Mouse (Mus musculus) CH12.LX (cell line): ENCODE measurements around the gene Stambpl1. TPM values are rescaled to one million over a fixed set of nuclear protein-coding genes. Genes with fewer than 3 reads are reported as not detected.

Experiments
- DNase-seq: peaks from one replicate; pipeline ENCODE4 v3.0.0-alpha.2; 2013; ENCODE audit errors: extremely low read depth
- H3K27ac ChIP-seq: 2 replicates; pipeline ENCODE4 v1.5.1; 2012; ENCODE audit warnings: low read depth, mild to moderate bottlenecking, control low read depth, moderate library complexity; ENCODE audit not compliant: insufficient read depth
- H3K27me3 ChIP-seq: replicated peaks from 2 replicates; pipeline ENCODE3; 2012; ENCODE audit warnings: inconsistent platforms
- H3K36me3 ChIP-seq, 2 experiments: replicated peaks in 1 of 2; 2 replicates each; pipeline versions ENCODE3 to v1.6.1; 2012; ENCODE audit warnings: inconsistent platforms in 1 of 2, low read length in 1 of 2, mild to moderate bottlenecking in 1 of 2, mixed read lengths in 1 of 2, moderate library complexity in 1 of 2; ENCODE audit not compliant: control insufficient read depth in 1 of 2, insufficient read depth in 1 of 2
- H3K4me1 ChIP-seq, 2 experiments: 2 replicates each; pipeline ENCODE4 v1.6.1; 2012; ENCODE audit warnings: inconsistent platforms in 1 of 2, moderate library complexity in 1 of 2; ENCODE audit not compliant: insufficient read depth in 2 of 2, control insufficient read depth in 1 of 2
- H3K4me2 ChIP-seq: 2 replicates; pipeline ENCODE4 v1.6.1; 2012; ENCODE audit warnings: low read depth, mild to moderate bottlenecking, control low read depth; ENCODE audit not compliant: poor library complexity, insufficient read depth, severe bottlenecking
- H3K4me3 ChIP-seq, 3 experiments: fragments of 150-350 bp in 1 of 3; sonication (generic) in 1 of 3; replicated peaks in 1 of 3; 2 replicates each; pipeline versions ENCODE3 to v1.5.1; 2011 to 2012; ENCODE audit warnings: low read depth in 2 of 3, low read length in 2 of 3, mild to moderate bottlenecking in 2 of 3, moderate library complexity in 2 of 3, control low read depth in 1 of 3, improper control_type of control experiment in 1 of 3, inconsistent platforms in 1 of 3, mixed read lengths in 1 of 3; ENCODE audit not compliant: poor library complexity in 1 of 3
- H3K79me2 ChIP-seq: replicated peaks from 2 replicates; pipeline ENCODE4 v1.6.1; 2012; ENCODE audit warnings: mild to moderate bottlenecking, moderate library complexity; ENCODE audit not compliant: control insufficient read depth, poor library complexity, insufficient read depth, severe bottlenecking; ENCODE audit errors: extremely low read depth
- H3K9ac ChIP-seq: 2 replicates; pipeline ENCODE4 v1.6.1; 2012; ENCODE audit warnings: low read depth, mild to moderate bottlenecking, control low read depth, moderate library complexity; ENCODE audit not compliant: insufficient read depth
- H3K9me3 ChIP-seq: replicated peaks from 2 replicates; pipeline ENCODE3; 2012; ENCODE audit warnings: low read length, inconsistent platforms, mixed read lengths
- BHLHE40 ChIP-seq: IDR thresholded peaks from 2 replicates; pipeline ENCODE4 v1.6.1; 2011; ENCODE audit warnings: mild to moderate bottlenecking, low read depth, low read length, improper control_type of control experiment
- CHD1 ChIP-seq: IDR thresholded peaks from 2 replicates; pipeline ENCODE4 v1.6.1; 2012; ENCODE audit warnings: low read depth, low read length, improper control_type of control experiment, inconsistent platforms
- CTCF ChIP-seq, 2 experiments: IDR thresholded peaks in 1 of 2; conservative IDR thresholded peaks in 1 of 2; 2 replicates each; pipeline ENCODE4 v1.5.1; 2011 to 2012; ENCODE audit warnings: low read depth in 2 of 2, low read length in 2 of 2, improper control_type of control experiment in 1 of 2, inconsistent platforms in 1 of 2, mild to moderate bottlenecking in 1 of 2, moderate library complexity in 1 of 2
- ELF1 ChIP-seq: IDR thresholded peaks from 2 replicates; pipeline ENCODE4 v1.6.1; 2014; ENCODE audit warnings: low read depth, mild to moderate bottlenecking, inconsistent platforms, low read length, improper control_type of control experiment
- ETS1 ChIP-seq: conservative IDR thresholded peaks from 2 replicates; pipeline ENCODE4 v1.6.1; 2012; ENCODE audit warnings: low read depth, mild to moderate bottlenecking, inconsistent platforms, low read length, improper control_type of control experiment, moderate library complexity
- GABPA ChIP-seq: IDR thresholded peaks from 2 replicates; pipeline ENCODE4 v1.6.1; 2012; ENCODE audit warnings: low read depth, low read length, improper control_type of control experiment, inconsistent platforms; ENCODE audit not compliant: insufficient replicate concordance
- JUN ChIP-seq: IDR thresholded peaks from 2 replicates; pipeline ENCODE4 v1.6.1; 2011; ENCODE audit warnings: low read depth, mild to moderate bottlenecking, low read length, improper control_type of control experiment, moderate library complexity; ENCODE audit not compliant: insufficient read depth
- JUND ChIP-seq: conservative IDR thresholded peaks from 2 replicates; pipeline ENCODE4 v1.6.1; 2011; ENCODE audit warnings: low read depth, low read length, improper control_type of control experiment
- KAT2A ChIP-seq: IDR thresholded peaks from 2 replicates; pipeline ENCODE4 v1.6.1; 2012; ENCODE audit warnings: low read length, improper control_type of control experiment, inconsistent platforms; ENCODE audit not compliant: insufficient replicate concordance
- MAFK ChIP-seq: IDR thresholded peaks from 2 replicates; pipeline ENCODE4 v1.6.1; 2011; ENCODE audit warnings: low read length, improper control_type of control experiment; ENCODE audit not compliant: insufficient replicate concordance
- MAZ ChIP-seq: IDR thresholded peaks from 2 replicates; pipeline ENCODE4 v1.6.1; 2012; ENCODE audit warnings: low read depth, mild to moderate bottlenecking, inconsistent platforms, low read length, improper control_type of control experiment, moderate library complexity
- MXI1 ChIP-seq: IDR thresholded peaks from 2 replicates; pipeline ENCODE4 v1.6.1; 2011; ENCODE audit warnings: mild to moderate bottlenecking, low read depth, low read length, improper control_type of control experiment
- MYC ChIP-seq: IDR thresholded peaks from 2 replicates; pipeline ENCODE4 v1.6.1; 2011; ENCODE audit warnings: low read depth, mild to moderate bottlenecking, improper control_type of control experiment, low read length
- NELFE ChIP-seq: IDR thresholded peaks from 2 replicates; pipeline ENCODE4 v1.6.1; 2011; ENCODE audit warnings: low read depth, low read length, improper control_type of control experiment
- POLR2AphosphoS2 ChIP-seq: IDR thresholded peaks from 2 replicates; pipeline ENCODE4 v1.6.1; 2011; ENCODE audit warnings: low read depth, low read length, improper control_type of control experiment
- SIN3A ChIP-seq: IDR thresholded peaks from 2 replicates; pipeline ENCODE4 v1.6.1; 2012; ENCODE audit warnings: low read length, improper control_type of control experiment, inconsistent platforms
- TBP ChIP-seq: conservative IDR thresholded peaks from 2 replicates; pipeline ENCODE4 v1.6.1; 2011; ENCODE audit warnings: low read depth, low read length, improper control_type of control experiment
- USF1 ChIP-seq: IDR thresholded peaks from 2 replicates; pipeline ENCODE4 v1.6.1; 2014; ENCODE audit warnings: low read depth, mild to moderate bottlenecking, inconsistent platforms, low read length, improper control_type of control experiment
- USF2 ChIP-seq: conservative IDR thresholded peaks from 2 replicates; pipeline ENCODE4 v1.6.1; 2011; ENCODE audit warnings: low read depth, low read length, improper control_type of control experiment
- ZMIZ1 ChIP-seq: IDR thresholded peaks from 2 replicates; pipeline ENCODE4 v1.6.1; 2012; ENCODE audit warnings: low read depth, mild to moderate bottlenecking, inconsistent platforms, low read length, improper control_type of control experiment
- ZNF384 ChIP-seq: IDR thresholded peaks from 2 replicates; pipeline ENCODE4 v1.6.1; 2012; ENCODE audit warnings: low read depth, low read length, improper control_type of control experiment, inconsistent platforms
- dilution Hi-C: fragments of 300-500 bp; cut with MboI; formaldehyde crosslinking; loops from 2 replicates; pipeline ENCODE4 v1.14.3; 2020; ENCODE audit warnings: low sequenced_read_pairs; ENCODE audit not compliant: extremely low pct_unique_long_range_greater_than_20kb, extremely low pct_ligation_motif_present
- in situ Hi-C: fragments of 300-500 bp; cut with MboI; formaldehyde crosslinking; loops from 3 replicates; pipeline ENCODE4 v1.14.3; 2019; ENCODE audit warnings: low sequenced_read_pairs, low pct_ligation_motif_present, low pct_unique_long_range_greater_than_20kb, mixed read lengths
- polyA plus RNA-seq: library from polyadenylated mRNA; unstranded; fragments of >175 nt; gene quantifications from 2 replicates; pipeline ENCODE4 v1.2.1, GENCODE M21; 2012; ENCODE audit warnings: low read depth; ENCODE audit not compliant: insufficient read length
- total RNA-seq, 2 experiments: library from RNA; depleted of rRNA; stranded (reverse); fragments of 300-350 nt in 1 of 2; fragments of >200 nt in 1 of 2; gene quantifications; 2 replicates each; pipeline ENCODE4 v1.2.3; 2012 to 2014

Stambpl1 gene
- total and polyA plus RNA-seq, 3 experiments, result 29.7 to 48.2 (median 40.6) TPM

DNA sequence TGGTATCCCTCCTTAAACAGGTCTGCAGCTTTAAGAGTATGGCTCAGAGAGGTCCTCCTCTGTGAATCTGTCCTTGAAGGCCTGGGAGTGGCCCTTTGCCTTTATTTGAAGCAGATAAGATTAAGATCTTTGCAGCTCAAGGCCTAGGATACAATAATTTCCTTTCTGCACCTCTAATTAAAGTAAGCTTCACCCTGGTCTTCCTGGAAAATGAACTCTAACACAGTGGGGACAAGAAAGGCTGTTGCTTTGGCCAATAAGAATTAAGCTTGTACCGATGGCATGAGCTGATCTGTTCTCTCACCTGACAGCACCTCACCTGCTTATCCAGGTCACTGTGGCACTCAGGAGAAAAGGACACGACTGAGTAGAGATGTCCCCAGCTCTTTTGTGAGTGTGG lies 18.8 kb downstream of the Stambpl1 start:
- H3K9ac ChIP-seq, result no peak overlapping the region
- in situ Hi-C loops (no loop called here), dilution Hi-C loops (no loop called here)
- H3K27ac ChIP-seq, result no peak overlapping the region
- peaks cover 21% of the 10 kb centered on the region for H3K79me2 ChIP-seq
- no peaks in the 10 kb centered on the region for H3K9me3 ChIP-seq
- H3K27me3 ChIP-seq, result no peaks in the 10 kb centered on the region
- DNase-seq, result no peak
- no peak overlapping the region for H3K4me3 ChIP-seq
- TF ChIP-seq MXI1, result no peak
- TF ChIP-seq SIN3A, result no peak
- TF ChIP-seq MAFK, result no peak
- TF ChIP-seq JUN, result no peak
- no peak for TF ChIP-seq GABPA
- TF ChIP-seq ZMIZ1, result no peak
- TF ChIP-seq ETS1, result no peak
- TF ChIP-seq USF2, result no peak
- TF ChIP-seq, all 38 proteins: peak for 0
- H3K4me1 ChIP-seq, result peaks cover 6 to 69% of the 10 kb centered on the region in 2 experiments
- H3K36me3 ChIP-seq, result peaks cover 16 to 52% of the 10 kb centered on the region in 2 experiments
- H3K4me2 ChIP-seq, result no peak overlapping the region

DNA sequence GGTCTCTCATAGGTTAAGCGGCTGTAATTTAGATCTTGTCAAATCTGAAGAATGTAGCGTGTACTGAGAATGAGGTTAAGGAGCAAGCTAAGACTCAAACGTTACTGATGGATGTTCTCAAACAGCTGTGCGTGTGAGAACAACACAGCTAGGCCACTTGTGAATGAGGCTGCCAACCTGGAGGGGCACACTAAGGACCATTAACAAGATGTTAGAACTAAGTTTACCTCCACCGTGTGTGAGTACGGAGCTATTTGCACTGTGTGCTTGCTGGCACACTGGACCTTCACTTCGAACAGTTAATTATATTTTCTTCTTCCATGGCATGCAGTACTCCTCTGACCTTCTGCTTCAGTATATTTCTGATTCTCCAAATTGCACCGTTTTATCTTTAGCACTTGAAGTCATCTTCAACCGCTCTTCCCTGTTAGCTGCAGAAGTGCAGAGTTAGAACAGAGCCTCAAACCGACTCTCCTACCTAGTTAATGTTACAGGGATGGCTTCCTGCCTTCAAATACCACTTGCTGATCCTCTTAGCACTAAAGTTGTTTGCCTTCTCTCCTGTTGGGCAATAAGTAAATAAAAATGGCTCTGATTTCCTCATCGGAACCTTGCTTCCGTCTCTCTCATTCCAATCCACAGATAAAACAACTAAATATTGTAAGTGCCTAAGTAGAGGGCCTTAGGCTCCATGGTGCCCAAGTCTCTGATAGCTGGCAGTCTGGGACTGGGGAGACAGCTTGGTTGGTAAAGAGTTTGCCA lies 20.6 kb downstream of the Stambpl1 start:
- Histone ChIP-seq H3K27ac (no peak overlapping the region), H3K4me2 (no peak overlapping the region), H3K4me1 (peaks cover 6 to 81% of the 10 kb centered on the region in 2 experiments), H3K79me2 (peaks cover 19% of the 10 kb centered on the region), H3K4me3 (no peak overlapping the region), H3K9me3 (no peaks in the 10 kb centered on the region), H3K9ac (no peak overlapping the region), H3K36me3 (peaks cover 17 to 54% of the 10 kb centered on the region in 2 experiments), H3K27me3 (no peaks in the 10 kb centered on the region)
- TF ChIP-seq BHLHE40, result no peak
- TF ChIP-seq ZNF384, result no peak
- TF ChIP-seq KAT2A, result no peak
- no peak for TF ChIP-seq USF1
- no peak for TF ChIP-seq TBP
- TF ChIP-seq POLR2AphosphoS2, result no peak
- TF ChIP-seq CTCF (conservative IDR thresholded peaks at IDR 0.05 in 1 of 2, IDR thresholded peaks at IDR 0.05 in 1 of 2; ENCODE audit: low read depth in 2 of 2, low read length in 2 of 2), result no peak
- TF ChIP-seq USF2, result no peak
- TF ChIP-seq MYC, result no peak
- TF ChIP-seq CHD1, result no peak
- TF ChIP-seq MXI1, result no peak
- TF ChIP-seq MAFK, result no peak
- TF ChIP-seq ELF1, result no peak
- TF ChIP-seq MAZ, result no peak
- TF ChIP-seq JUND, result no peak
- TF ChIP-seq NELFE, result no peak
- in situ Hi-C loops, result no loop called here
- DNase-seq, result no peak
- dilution Hi-C loops, result no loop called here
